Mouse (Mus musculus): ENCODE results near the gene Cyb561d2. TPM values are rescaled to one million over a fixed set of nuclear protein-coding genes. Genes with fewer than 3 reads are reported as not detected.
"Not testable (repeated sequence)": the region's sequence is repeated elsewhere in the genome, so short reads cannot be mapped to it uniquely, and the experiment has no call there.

Gene Cyb561d2
- 20.0 and 27.3 TPM in 2 replicates for total RNA-seq (2021)
- long read RNA-seq, transcript Cyb561d2-205 (4 exons, 1,162 nt): major isoform, 26 of 31 reads
- long read RNA-seq, partial matches to known transcripts: 1 of 31 reads
- long read RNA-seq, other reads (novel, unspliced or antisense): 0 of 31 reads

GRCm38 (mm10) chr9:107541474-107542351, at the start of gene Cyb561d2, which contains the start of gene Nprl2:
Gene Cyb561d2, minus strand, starts transcription at chr9:107542193.
Gene Nprl2, plus strand, starts transcription at chr9:107542226.
- DNase-seq: peak; percentile 94

DNA sequence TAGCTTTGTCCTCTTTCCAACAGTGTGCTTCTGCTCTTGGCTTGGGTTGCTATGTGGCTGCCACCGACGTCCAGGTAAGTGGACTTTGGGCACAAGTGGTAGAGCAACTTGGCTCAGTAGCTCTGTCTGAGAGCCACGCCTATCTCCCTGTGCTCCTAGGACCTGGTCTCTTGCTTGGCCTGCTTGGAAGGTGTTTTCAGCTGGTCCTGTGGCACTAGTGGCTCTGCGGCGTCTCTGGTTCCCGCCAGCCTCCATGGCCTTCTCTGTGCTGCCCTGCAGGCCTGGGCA, 48.7 kb upstream of the Cyb561d2 start:
- DNase-seq: no peak

- peak; percentile 28 for DNase-seq
These were observed 48.2 kb upstream of the Cyb561d2 start for GRCm38 (mm10) chr9:107590058-107590772.

DNA sequence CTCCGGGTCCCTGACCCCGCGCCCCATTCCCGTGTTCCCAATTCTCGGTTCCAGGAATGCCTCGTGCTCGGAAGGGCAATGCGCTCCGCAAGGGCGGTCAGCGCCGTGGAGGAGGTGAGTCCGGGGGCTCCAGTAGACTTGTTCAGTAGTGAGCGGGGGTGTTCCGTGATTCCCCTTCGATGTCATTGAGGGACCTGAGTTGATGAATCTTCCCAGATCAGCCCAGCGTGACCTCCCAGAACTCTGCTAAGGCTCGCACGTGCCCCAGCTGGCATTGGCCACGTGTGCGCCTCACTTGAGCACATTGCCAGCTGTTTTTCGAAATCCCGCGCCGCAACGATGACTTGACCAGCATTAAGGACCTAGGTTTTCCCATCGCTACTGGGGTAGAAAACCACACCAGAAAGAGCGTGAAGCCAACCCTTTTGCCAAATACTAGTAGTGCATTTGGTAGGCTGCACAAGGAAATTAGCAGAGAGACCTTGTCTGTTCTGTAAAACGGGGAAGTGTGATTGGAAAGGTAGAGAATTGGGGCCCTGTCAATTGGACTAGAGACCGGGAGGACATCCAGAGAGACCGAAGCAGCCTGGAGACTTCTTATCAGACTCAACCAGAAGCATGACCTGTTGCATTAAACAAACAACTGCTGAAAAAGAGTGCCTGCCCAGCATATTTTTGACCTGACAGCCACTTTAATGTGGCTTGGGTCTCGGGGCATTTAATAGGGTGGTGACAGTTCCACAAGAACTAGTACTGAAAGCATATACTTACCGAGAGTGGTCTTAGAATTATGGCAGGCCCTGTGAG, 46.0 kb upstream of the Cyb561d2 start:
- peak; percentile 67 for DNase-seq

DNA sequence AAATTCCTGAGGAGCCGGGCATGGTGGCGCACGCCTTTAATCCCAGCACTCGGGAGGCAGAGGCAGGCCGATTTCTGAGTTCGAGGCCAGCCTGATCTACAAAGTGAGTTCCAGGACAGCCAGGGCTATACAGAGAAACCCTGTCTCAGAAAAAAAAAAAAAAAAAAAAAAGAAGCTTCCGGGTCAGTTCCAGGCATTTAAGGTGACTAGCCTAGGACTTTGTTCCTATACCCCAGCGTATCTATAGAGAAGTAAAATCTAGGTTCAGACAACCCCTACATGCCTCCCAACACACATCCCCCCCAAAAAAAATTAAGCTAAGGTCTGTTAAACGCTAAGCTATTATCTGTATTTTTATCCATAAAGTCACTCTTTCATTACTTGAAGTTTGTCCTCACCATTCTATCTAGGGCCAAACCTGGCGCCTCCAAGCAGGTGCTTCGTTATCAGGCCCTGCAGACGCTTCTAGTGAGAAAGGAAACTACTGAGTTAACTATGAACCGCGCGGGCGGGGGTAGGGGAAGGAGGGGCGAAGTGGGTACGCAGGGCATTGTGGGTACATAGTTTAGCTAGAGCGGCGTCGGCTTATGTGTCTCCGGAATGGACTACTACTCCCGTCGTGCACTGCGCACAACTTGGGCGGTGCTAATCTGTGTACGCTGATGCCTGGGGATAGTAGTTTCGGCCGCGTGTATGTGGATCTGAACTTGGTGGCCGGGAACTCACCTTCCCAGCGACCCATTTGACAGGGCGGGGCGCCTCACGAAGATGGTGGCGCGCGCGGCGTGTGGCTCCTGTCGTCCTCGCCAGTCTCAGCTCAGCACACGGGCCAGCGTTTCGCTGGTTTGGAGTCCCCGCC, 45.2 kb upstream of the Cyb561d2 start, which contains the start of gene Ifrd2:
TSS of gene Ifrd2 (plus strand) at position 669 of the 859 bp plus-strand sequence.
- peak; percentile 92 for DNase-seq

DNA sequence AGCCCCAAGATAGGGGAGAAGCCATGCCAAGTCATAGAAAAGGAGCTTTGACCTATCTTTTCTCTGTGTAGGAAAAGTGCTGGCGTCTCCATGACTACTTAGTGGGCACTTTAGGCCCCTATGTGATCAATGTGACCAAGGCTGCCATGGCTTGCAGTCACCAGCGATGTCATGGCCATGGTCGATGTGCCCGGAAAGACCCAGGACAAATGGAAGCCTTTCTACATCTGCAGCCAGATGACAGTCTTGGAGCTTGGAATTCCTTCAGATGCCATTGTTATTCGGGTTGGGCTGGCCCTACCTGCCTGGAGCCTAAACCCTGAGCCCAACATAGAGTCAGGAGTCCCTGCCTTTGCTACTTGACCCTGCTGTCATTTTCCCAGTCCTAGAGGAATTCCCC, 44.5 kb upstream of the Cyb561d2 start:
- DNase-seq: no peak

DNA sequence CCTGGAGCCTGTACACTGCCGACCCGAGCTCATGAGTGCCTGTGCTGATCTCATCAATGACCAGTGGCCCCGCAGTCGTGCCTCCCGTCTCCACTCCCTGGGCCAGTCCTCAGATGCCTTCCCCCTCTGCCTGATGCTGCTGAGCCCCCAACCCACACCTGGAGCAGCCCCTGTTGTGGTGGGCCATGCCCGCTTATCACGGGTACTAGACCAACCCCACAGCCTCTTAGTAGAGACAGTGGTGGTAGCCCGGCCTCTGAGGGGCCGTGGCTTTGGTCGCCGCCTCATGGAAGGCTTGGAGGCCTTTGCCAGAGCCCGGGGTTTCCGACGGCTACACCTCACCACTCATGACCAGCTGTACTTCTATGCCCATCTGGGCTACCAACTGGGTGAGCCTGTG, 41.2 kb upstream of the Cyb561d2 start:
- DNase-seq: no peak

DNA sequence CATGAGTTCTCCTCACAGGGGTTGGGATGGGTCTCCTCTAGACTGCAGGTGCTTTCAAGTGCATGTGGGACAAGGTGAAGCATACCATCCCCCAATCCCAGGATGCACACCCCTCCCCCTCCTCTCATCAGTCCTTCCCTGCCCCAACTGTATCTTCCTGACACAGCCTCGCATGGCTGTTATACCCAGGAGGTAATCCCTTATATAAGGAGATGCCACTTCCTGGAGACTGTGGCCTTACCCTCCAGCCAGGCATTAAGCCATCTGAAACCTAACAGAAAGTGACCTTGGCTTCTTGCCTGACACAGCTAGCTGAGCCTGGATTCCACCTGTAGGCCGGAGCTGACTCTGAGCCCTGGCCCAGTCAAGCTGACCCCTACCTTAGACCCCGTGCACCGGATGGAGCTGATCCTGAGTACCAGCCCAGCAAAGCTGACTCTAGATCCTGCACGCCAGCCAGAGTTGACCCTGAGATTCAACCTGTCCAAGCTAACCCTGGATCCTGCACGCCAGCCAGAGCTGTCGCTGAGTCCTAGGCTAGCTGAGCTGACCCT, 40.6 kb upstream of the Cyb561d2 start:
- no peak for DNase-seq

DNA sequence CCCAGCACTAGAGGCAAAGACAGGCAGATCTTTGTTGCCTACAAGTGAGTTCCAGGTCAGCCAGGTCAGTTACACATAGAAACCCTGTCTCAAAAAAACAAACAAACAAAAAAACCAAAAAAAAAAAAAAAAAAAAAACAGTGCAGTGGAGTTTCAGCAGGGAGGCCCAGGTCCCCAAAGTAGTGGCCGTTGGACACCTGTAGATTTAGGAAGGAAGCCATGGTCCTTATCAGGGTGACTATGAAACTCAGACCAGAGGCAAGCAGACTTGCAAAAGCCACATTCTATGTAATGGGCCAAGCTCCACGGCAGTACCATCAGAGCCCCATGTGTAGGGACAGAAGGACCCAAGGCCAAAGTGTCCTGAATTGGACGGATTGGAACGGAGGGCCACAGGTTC, 39.6 kb upstream of the Cyb561d2 start:
- no peak for DNase-seq

- DNase-seq: peak; percentile 85
These were observed 38.7 kb upstream of the Cyb561d2 start, which contains the start of gene Hyal3 for GRCm38 (mm10) chr9:107580501-107581317. Gene Hyal3, plus strand, starts transcription at chr9:107580818.

DNA sequence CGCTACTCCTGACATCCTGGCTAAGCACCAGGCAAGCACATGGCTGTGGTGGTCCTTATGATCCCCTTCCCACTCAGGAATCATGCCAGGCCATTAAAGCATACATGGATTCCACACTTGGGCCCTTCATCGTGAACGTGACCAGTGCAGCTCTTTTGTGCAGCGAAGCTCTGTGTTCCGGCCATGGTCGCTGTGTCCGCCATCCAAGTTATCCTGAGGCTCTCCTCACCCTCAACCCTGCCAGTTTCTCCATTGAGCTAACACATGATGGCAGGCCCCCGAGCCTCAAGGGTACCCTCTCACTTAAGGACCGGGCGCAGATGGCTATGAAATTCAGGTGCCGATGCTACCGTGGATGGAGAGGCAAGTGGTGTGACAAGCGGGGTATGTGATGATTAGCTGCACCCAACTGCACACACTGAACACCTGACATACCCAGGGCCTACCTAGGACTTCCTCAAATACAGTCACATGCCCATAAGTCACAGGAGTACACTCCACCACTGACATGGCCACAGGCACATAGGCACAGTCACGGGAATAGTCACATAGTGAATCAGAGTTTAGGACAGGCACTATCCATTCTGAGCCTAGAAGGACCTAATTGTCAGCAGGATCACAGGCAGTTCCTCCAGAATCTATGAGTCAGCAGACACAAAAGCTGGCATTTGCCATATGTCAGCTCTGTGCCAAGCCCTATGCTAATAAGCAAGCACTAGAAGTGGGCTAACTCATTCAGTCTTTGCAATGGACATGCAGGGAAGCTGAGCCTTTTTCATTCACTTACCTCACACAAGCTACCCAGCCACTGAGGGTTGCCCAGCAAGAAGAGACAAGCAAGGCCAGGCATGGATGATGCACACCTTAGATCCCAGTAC, 37.3 kb upstream of the Cyb561d2 start:
- no peak for DNase-seq

DNA sequence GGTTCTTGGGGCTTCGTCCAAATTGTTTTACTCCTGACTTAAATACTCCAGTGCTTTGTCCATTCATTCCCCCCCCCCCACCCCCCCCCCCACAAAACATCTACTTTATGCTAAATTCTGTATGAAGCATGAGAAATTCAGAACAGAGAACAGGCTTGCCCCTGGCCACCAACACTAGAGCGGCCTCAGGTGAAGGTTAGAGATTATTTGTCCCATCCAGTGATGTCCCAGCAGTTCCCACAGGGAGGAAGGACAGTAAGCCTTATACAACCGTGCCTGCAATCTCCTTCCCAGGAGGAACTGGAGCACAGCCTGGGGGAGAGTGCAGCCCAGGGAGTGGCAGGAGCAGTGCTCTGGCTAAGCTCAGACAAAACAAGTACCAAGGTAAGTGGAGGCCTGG, 36.6 kb upstream of the Cyb561d2 start, which contains the start of gene Naa80:
TSS of gene Naa80 (plus strand) at position 301 of the 400 bp plus-strand sequence.
- no peak for DNase-seq

DNA sequence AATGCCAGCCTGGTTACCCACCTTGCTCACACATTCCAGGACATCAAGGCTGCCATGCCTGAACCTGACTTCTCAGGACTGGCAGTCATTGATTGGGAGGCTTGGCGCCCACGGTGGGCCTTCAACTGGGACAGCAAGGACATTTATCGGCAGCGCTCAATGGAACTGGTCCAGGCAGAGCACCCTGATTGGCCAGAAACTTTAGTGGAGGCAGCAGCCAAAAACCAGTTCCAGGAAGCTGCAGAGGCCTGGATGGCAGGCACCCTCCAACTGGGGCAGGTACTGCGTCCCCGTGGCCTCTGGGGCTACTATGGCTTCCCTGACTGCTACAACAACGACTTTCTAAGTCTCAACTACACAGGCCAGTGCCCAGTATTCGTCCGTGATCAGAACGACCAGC, 35.9 kb upstream of the Cyb561d2 start:
- DNase-seq: no peak

GRCm38 (mm10) chr9:107576357-107577107, 34.5 kb upstream of the Cyb561d2 start, which contains the start of gene Hyal1:
Gene Hyal1, plus strand, starts transcription at chr9:107576927.
- DNase-seq: peak; percentile 86

- DNase-seq: no peak
These were observed 33.8 kb upstream of the Cyb561d2 start for GRCm38 (mm10) chr9:107575579-107576356.

GRCm38 (mm10) chr9:107573774-107574173, 31.8 kb upstream of the Cyb561d2 start:
- not testable (repeated sequence) for DNase-seq

GRCm38 (mm10) chr9:107572327-107572662, 30.3 kb upstream of the Cyb561d2 start:
- no peak for DNase-seq

Data from adrenal gland, postnatal 25 days (tissue).